Mouse (Mus musculus) C2C12 (cell line): ENCODE measurements at regions not wholly inside any gene's neighbourhood (a gene's known extent, or its start where the extent isn't known, plus 50 kb on each side); places are given as distances from the start of the nearest gene placed in this dataset.

Source experiments
- CEBPB ChIP-seq: IDR thresholded peaks from one replicate; pipeline ENCODE4 v1.6.1; 2011; ENCODE audit warnings: low read depth, mild to moderate bottlenecking, control low read depth, moderate library complexity
- CTCF ChIP-seq: IDR thresholded peaks from one replicate; pipeline ENCODE4 v1.5.1; 2011; ENCODE audit not compliant: control insufficient read depth, insufficient read depth, insufficient read length

- TF ChIP-seq CTCF (no peak), CEBPB (no peak)
Observed at GRCm38 (mm10) chr8:78046691-78047090, 166.4 kb upstream of the Ttc29 start.
